Mouse (Mus musculus) neural tube, embryonic 15.5 days (tissue): Measurements from ENCODE around the gene Ap5b1. TPM values are rescaled to one million over a fixed set of nuclear protein-coding genes. Genes with fewer than 3 reads are reported as not detected.

Experiments used
- ATAC-seq: fragments of 200-750 bp; cut with Nextera tagmentation; 2 replicates; pipeline ENCODE4 v1.8.0; 2017; ENCODE audit warnings: mild to moderate bottlenecking, moderate TSS enrichment, moderate library complexity; ENCODE audit not compliant: low FRiP score
- H3K27ac ChIP-seq: fragments of 300-500 bp; sonication (generic); replicated peaks from 2 replicates; pipeline ENCODE4 v1.5.1; 2015; ENCODE audit warnings: mild to moderate bottlenecking, inconsistent platforms
- H3K27me3 ChIP-seq: fragments of 300-500 bp; sonication (generic); replicated peaks from 2 replicates; pipeline ENCODE4 v1.6.1; 2015; ENCODE audit warnings: inconsistent platforms
- H3K36me3 ChIP-seq: fragments of 300-500 bp; sonication (generic); 2 replicates; pipeline ENCODE4 v1.6.1; 2015; ENCODE audit warnings: inconsistent platforms
- H3K4me1 ChIP-seq: fragments of 300-500 bp; sonication (generic); 2 replicates; pipeline ENCODE4 v1.6.1; 2015; ENCODE audit warnings: inconsistent platforms
- H3K4me2 ChIP-seq: fragments of 300-500 bp; sonication (generic); 2 replicates; pipeline ENCODE4 v1.6.1; 2015; ENCODE audit warnings: inconsistent platforms, mild to moderate bottlenecking, moderate library complexity
- H3K4me3 ChIP-seq: fragments of 300-500 bp; sonication (generic); replicated peaks from 2 replicates; pipeline ENCODE4 v1.5.1; 2015; ENCODE audit warnings: mild to moderate bottlenecking, inconsistent platforms
- H3K9ac ChIP-seq: fragments of 300-500 bp; sonication (generic); replicated peaks from 2 replicates; pipeline ENCODE4 v1.6.1; 2015; ENCODE audit warnings: mild to moderate bottlenecking, inconsistent platforms
- H3K9me3 ChIP-seq: fragments of 300-500 bp; sonication (generic); replicated peaks from 2 replicates; pipeline ENCODE4 v1.6.1; 2016; ENCODE audit warnings: inconsistent platforms
- WGBS: fragments of 180-500 bp; shearing (Covaris S2); methylation state at CpG from one replicate; pipeline ENCODE4 v1.1.7; 2015; ENCODE audit warnings: mixed read lengths; 5-methylcytosine and 5-hydroxymethylcytosine counted together
- polyA plus RNA-seq: library from polyadenylated mRNA; unstranded; fragments of >200 nt; fragmentation: Nextera tagmentation; extraction: Ambion mirVana; gene quantifications from 2 replicates; pipeline ENCODE4 v1.2.1, GENCODE M21; 2015

Ap5b1 gene
- polyA plus RNA-seq, 1 experiment from 2014 or later = 2.7 TPM

DNA sequence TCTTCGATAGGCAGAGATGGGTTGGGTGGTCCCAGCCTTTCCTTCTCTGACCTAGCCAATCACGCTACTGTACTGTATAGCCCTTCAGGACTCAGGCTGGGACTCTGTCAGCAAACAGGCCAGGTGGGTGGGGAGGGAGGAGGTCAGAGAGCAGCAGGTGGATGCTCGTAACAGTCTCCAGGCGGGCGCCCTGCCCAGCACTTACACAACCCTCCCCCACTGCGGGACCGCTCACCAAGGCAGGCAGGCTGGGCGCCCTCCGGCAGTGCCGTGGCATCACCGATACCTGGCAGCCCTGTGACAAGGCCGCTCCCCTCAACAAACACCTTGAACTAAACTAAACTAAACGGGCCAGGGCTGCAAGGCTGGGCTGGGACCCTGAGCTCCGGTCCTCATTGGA lies 13.6 kb upstream of the Ap5b1 start:
- WGBS = 78% methylated on average over 14 of the region's 14 CpGs
- ATAC-seq = no peak

GRCm38 (mm10) chr19:5558169-5558568 lies 9.7 kb upstream of the Ap5b1 start:
- no peaks in the 10 kb centered on the region for H3K9me3 ChIP-seq
- peaks cover 18% of the 10 kb centered on the region for H3K4me1 ChIP-seq
- H3K4me3 ChIP-seq = no peak overlapping the region
- H3K27me3 ChIP-seq = peaks cover 76% of the 10 kb centered on the region
- ATAC-seq = no peak
- no peak overlapping the region for H3K9ac ChIP-seq
- H3K4me2 ChIP-seq = no peak overlapping the region
- WGBS = 44% methylated on average over 7 of the region's 7 CpGs
- no peak overlapping the region for H3K27ac ChIP-seq
- no peaks in the 10 kb centered on the region for H3K36me3 ChIP-seq

More for the DNA sequence above, 13.6 kb upstream of the Ap5b1 start:
- H3K4me2 ChIP-seq = no peak overlapping the region
- H3K27me3 ChIP-seq = peaks cover 36% of the 10 kb centered on the region
- H3K9ac ChIP-seq = no peak overlapping the region
- H3K4me3 ChIP-seq = no peak overlapping the region
- H3K4me1 ChIP-seq = no peaks in the 10 kb centered on the region
- H3K36me3 ChIP-seq = no peaks in the 10 kb centered on the region
- H3K9me3 ChIP-seq = no peaks in the 10 kb centered on the region
- no peak overlapping the region for H3K27ac ChIP-seq

DNA sequence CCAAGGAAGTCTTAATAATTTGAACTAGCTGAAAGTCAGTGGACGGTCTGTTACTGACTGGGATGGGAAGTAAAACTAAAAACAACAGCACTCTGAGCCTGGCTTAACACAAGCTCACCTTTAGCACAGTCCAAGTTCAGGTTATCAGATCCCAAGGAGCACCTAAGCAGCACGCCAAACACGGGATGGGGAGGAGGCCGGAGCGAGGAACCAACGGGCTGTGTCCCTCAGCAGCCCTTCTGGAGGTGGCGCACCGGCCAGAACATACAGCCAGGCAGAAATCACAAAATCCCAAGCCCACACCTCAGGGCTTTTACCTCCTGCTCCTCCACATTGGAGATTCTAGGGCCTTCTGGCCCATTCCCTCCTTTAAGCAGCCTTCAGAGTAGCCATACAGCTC lies 9.1 kb upstream of the Ap5b1 start:
- H3K4me3 ChIP-seq = no peak overlapping the region
- peaks cover 18% of the 10 kb centered on the region for H3K4me1 ChIP-seq
- no peaks in the 10 kb centered on the region for H3K36me3 ChIP-seq
- no peak overlapping the region for H3K9ac ChIP-seq
- H3K4me2 ChIP-seq = no peak overlapping the region
- peaks cover 82% of the 10 kb centered on the region for H3K27me3 ChIP-seq
- ATAC-seq = no peak
- 58% methylated on average over 8 of the region's 8 CpGs for WGBS
- no peaks in the 10 kb centered on the region for H3K9me3 ChIP-seq
- no peak overlapping the region for H3K27ac ChIP-seq

GRCm38 (mm10) chr19:5559229-5559628 lies 8.6 kb upstream of the Ap5b1 start:
- peaks cover 86% of the 10 kb centered on the region for H3K27me3 ChIP-seq
- peaks cover 18% of the 10 kb centered on the region for H3K4me1 ChIP-seq
- no peak for ATAC-seq
- 10% methylated on average over 8 of the region's 8 CpGs for WGBS
- H3K9me3 ChIP-seq = no peaks in the 10 kb centered on the region
- no peaks in the 10 kb centered on the region for H3K36me3 ChIP-seq
- H3K4me2 ChIP-seq = peak overlapping the region; percentile 73; the same call in 1 of the 2 replicates
- no peak overlapping the region for H3K27ac ChIP-seq
- 0 out of 2 replicates have a peak overlapping the region, but pooled peaks have one; percentile 41 for H3K4me3 ChIP-seq
- H3K9ac ChIP-seq = no peak overlapping the region

GRCm38 (mm10) chr19:5559631-5560456 lies 8.0 kb upstream of the Ap5b1 start:
- under 1% methylated on average over 63 of the region's 69 CpGs for WGBS
- no peaks in the 10 kb centered on the region for H3K9me3 ChIP-seq

GRCm38 (mm10) chr19:5560457-5561041 lies 7.3 kb upstream of the Ap5b1 start, which contains the start of gene Ovol1:
Ovol1 (minus strand) TSS chr19:5560646.
- Histone ChIP-seq H3K9me3 (no peaks in the 10 kb centered on the region), H3K36me3 (no peaks in the 10 kb centered on the region), H3K4me1 (peaks cover 18% of the 10 kb centered on the region), H3K27me3 (peaks cover 96% of the 10 kb centered on the region), H3K27ac (no peak within 1 kb of the TSS), H3K4me3 (peak within 1 kb of the TSS; percentile 41), H3K9ac (peak within 1 kb of the TSS; percentile 24), H3K4me2 (peak within 1 kb of the TSS; percentile 73)
- no peak for ATAC-seq
- WGBS = under 1% methylated on average over 57 of the region's 57 CpGs

More at GRCm38 (mm10) chr19:5559631-5560456, 8.0 kb upstream of the Ap5b1 start:
- H3K4me1 ChIP-seq = peaks cover 18% of the 10 kb centered on the region
- H3K9ac ChIP-seq = peak overlapping the region; percentile 24; the same call in 1 of the 2 replicates
- peak overlapping the region; percentile 73 for H3K4me2 ChIP-seq
- no peak for ATAC-seq
- H3K27ac ChIP-seq = no peak overlapping the region
- H3K4me3 ChIP-seq = peak overlapping the region; percentile 41
- H3K36me3 ChIP-seq = no peaks in the 10 kb centered on the region
- H3K27me3 ChIP-seq = peaks cover 92% of the 10 kb centered on the region

DNA sequence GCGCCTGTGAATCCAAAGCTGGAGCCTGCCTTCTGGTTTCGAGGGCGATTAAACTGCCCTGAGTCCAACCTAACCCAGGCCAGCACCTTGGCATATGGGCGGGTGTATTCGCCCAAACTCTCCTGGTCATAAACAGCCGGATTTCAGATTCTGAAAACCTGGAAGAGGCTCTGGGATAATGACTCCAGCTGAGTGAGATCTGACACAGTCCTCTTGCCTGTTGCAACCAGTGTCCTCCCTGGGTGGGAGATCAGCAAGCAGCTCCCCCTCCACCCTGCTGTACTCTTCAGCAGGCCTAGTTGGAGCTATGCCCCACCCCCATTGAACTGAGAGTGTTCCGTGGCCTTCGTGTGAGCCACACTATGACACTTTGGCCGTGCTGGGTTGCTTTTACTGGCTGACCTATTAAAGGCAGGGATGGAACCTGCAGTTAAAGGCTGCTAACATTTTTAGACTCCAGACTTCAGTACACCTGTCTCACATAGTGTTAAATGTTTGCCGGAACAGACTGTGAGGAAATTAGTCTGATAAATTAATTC lies 6.5 kb upstream of the Ap5b1 start:
- 12% methylated on average over 10 of the region's 10 CpGs for WGBS
- no peak overlapping the region for H3K9ac ChIP-seq

GRCm38 (mm10) chr19:5561886-5562285 lies 5.9 kb upstream of the Ap5b1 start:
- H3K27me3 ChIP-seq = peaks cover 91% of the 10 kb centered on the region
- 59% methylated on average over 3 of the region's 3 CpGs for WGBS
- H3K4me3 ChIP-seq = no peak overlapping the region
- no peak for ATAC-seq
- H3K36me3 ChIP-seq = no peaks in the 10 kb centered on the region
- no peak overlapping the region for H3K4me2 ChIP-seq
- no peak overlapping the region for H3K9ac ChIP-seq
- no peak overlapping the region for H3K27ac ChIP-seq
- H3K4me1 ChIP-seq = peaks cover 24% of the 10 kb centered on the region
- no peaks in the 10 kb centered on the region for H3K9me3 ChIP-seq

More for the DNA sequence above, 6.5 kb upstream of the Ap5b1 start:
- Histone ChIP-seq H3K4me2 (peak overlapping the region; percentile 73), H3K27me3 (peaks cover 97% of the 10 kb centered on the region), H3K9me3 (no peaks in the 10 kb centered on the region), H3K36me3 (no peaks in the 10 kb centered on the region), H3K4me1 (peaks cover 18% of the 10 kb centered on the region), H3K4me3 (peak overlapping the region; percentile 41), H3K27ac (no peak overlapping the region)
- no peak for ATAC-seq

GRCm38 (mm10) chr19:5562776-5563175 lies 5.0 kb upstream of the Ap5b1 start:
- Histone ChIP-seq H3K4me3 (no peak overlapping the region), H3K9ac (no peak overlapping the region), H3K9me3 (no peaks in the 10 kb centered on the region), H3K27me3 (peaks cover 82% of the 10 kb centered on the region), H3K4me2 (no peak overlapping the region), H3K4me1 (peaks cover 28% of the 10 kb centered on the region), H3K27ac (no peak overlapping the region), H3K36me3 (no peaks in the 10 kb centered on the region)
- ATAC-seq = no peak
- 91% methylated on average over 10 of the region's 10 CpGs for WGBS

DNA sequence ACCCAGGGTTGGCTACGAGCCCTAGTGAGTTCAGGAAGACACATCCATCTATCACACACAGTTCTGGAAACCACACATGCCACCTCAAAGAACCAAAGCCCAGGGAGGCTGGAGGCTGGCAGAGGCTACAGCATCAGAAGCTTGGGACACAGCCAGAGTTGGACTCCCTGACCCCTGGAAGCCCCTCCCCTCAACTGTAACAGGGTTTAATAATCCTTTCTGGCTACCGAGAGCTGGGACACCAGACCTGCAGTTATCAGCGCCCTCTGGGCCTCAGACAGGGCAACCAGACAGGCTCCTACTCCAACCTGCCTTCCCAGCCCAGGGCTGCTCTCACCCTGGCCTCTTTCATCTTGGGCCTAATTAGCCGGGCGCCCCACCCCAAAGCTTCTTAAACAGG lies 1.5 kb upstream of the Ap5b1 start:
- Histone ChIP-seq H3K9ac (no peak overlapping the region), H3K27me3 (peaks cover 52% of the 10 kb centered on the region), H3K4me1 (peaks cover 27% of the 10 kb centered on the region), H3K9me3 (no peaks in the 10 kb centered on the region), H3K4me3 (no peak overlapping the region), H3K4me2 (peak overlapping the region; percentile 86; the same call in 1 of the 2 replicates), H3K27ac (no peak overlapping the region), H3K36me3 (peaks cover 13% of the 10 kb centered on the region)
- 55% methylated on average over 5 of the region's 5 CpGs for WGBS
- ATAC-seq = no peak

- peak; percentile 19 for ATAC-seq
- Histone ChIP-seq H3K4me2 (peak overlapping the region; percentile 86), H3K9ac (peak overlapping the region; percentile 78), H3K9me3 (no peaks in the 10 kb centered on the region), H3K27me3 (peaks cover 43% of the 10 kb centered on the region), H3K27ac (peak overlapping the region; percentile 89), H3K36me3 (peaks cover 20% of the 10 kb centered on the region), H3K4me3 (peak overlapping the region; percentile 87), H3K4me1 (peaks cover 27% of the 10 kb centered on the region)
- 2% methylated on average over 26 of the region's 26 CpGs for WGBS
These were observed 668 bp upstream of the Ap5b1 start for GRCm38 (mm10) chr19:5567180-5567533.
